Mouse (Mus musculus): Measurements from ENCODE around the gene Wnt16.

DNA sequence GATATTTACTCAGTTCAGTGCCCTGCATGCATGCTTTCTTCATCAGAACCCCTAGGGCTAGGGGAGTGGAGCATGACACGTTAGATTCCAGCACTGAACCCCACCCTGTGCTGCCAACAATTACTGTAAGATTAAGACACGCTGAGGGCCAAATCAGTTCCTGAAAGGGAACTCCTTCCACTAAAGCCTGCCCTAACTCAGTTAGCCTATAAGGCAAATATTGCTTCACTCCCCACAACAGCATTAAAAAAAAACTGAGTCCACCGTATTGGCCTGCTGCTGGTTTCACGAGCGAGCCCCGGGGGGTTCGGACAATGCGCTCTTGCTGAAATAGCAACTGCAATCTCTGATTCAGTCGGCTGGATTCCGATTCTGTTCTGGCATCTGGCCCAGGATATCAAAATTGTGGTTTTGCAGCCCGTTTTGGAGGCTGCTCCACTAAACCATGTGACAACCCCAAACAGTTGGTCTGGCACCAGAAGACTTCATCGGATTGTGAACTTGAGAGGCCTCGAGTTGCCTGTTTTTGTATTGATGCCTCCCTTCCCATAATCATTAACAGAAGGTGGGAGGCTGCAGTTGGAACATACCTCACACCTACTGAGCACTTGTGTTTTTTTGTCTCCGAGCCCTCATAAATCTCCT, 7.7 kb upstream of the Wnt16 start:
- TF ChIP-seq EP300 (IDR thresholded peaks at IDR 0.05; ENCODE audit: insufficient read depth, low read depth, low read length) (no peak), CTCF (IDR thresholded peaks at IDR 0.05; ENCODE audit: low read depth, low read length) (no peak), POLR2A (IDR thresholded peaks at IDR 0.05; ENCODE audit: insufficient read depth, low read length) (no peak)
